Mouse (Mus musculus) forebrain, embryonic 16.5 days (tissue): ENCODE data around the gene Lrrc36. TPM values are rescaled to one million over a fixed set of nuclear protein-coding genes. Genes with fewer than 3 reads are reported as not detected.

Experiments used
- ATAC-seq: fragments of 200-750 bp; cut with Nextera tagmentation; 2 replicates; pipeline ENCODE4 v1.8.0; 2017; ENCODE audit warnings: mild to moderate bottlenecking, moderate library complexity
- H3K27ac ChIP-seq: fragments of 300-500 bp; sonication (generic); 2 replicates; pipeline ENCODE4 v1.5.1; 2014; ENCODE audit warnings: low read length, control low read depth
- H3K27me3 ChIP-seq: fragments of 300-500 bp; sonication (generic); replicated peaks from 2 replicates; pipeline ENCODE4 v1.6.1; 2014; ENCODE audit warnings: low read length; ENCODE audit not compliant: control insufficient read depth, insufficient read depth
- H3K36me3 ChIP-seq: fragments of 300-500 bp; sonication (generic); 2 replicates; pipeline ENCODE4 v1.6.1; 2014; ENCODE audit not compliant: control insufficient read depth, insufficient read depth
- H3K4me1 ChIP-seq: fragments of 300-500 bp; sonication (generic); replicated peaks from 2 replicates; pipeline ENCODE4 v1.6.1; 2014; ENCODE audit warnings: low read length; ENCODE audit not compliant: control insufficient read depth, insufficient read depth
- H3K4me2 ChIP-seq: fragments of 300-500 bp; sonication (generic); 2 replicates; pipeline ENCODE4 v1.6.1; 2014; ENCODE audit warnings: mild to moderate bottlenecking, low read length, control low read depth
- H3K4me3 ChIP-seq: fragments of 300-500 bp; sonication (generic); replicated peaks from 2 replicates; pipeline ENCODE4 v1.5.1; 2014; ENCODE audit warnings: mild to moderate bottlenecking, low read length, control low read depth
- H3K9ac ChIP-seq: fragments of 300-500 bp; sonication (generic); replicated peaks from 2 replicates; pipeline ENCODE4 v1.6.1; 2014; ENCODE audit warnings: low read depth, low read length, control low read depth
- H3K9me3 ChIP-seq: fragments of 300-500 bp; sonication (generic); 2 replicates; pipeline ENCODE4 v1.6.1; 2016; ENCODE audit warnings: low read length; ENCODE audit not compliant: control insufficient read depth
- WGBS: fragments of 180-500 bp; shearing (Covaris S2); extraction: QIAGEN DNeasy Blood & Tissue Kit; methylation state at CpG from one replicate; pipeline ENCODE4 v1.1.7; 2014; 5-methylcytosine and 5-hydroxymethylcytosine counted together
- polyA plus RNA-seq: library from polyadenylated mRNA; unstranded; fragments of >200 nt; fragmentation: Nextera tagmentation; extraction: Ambion mirVana; gene quantifications from 2 replicates; pipeline ENCODE4 v1.2.1, GENCODE M21; 2015

The Lrrc36 gene
- polyA plus RNA-seq = 0.37 and 0.80 TPM in 2 replicates

DNA sequence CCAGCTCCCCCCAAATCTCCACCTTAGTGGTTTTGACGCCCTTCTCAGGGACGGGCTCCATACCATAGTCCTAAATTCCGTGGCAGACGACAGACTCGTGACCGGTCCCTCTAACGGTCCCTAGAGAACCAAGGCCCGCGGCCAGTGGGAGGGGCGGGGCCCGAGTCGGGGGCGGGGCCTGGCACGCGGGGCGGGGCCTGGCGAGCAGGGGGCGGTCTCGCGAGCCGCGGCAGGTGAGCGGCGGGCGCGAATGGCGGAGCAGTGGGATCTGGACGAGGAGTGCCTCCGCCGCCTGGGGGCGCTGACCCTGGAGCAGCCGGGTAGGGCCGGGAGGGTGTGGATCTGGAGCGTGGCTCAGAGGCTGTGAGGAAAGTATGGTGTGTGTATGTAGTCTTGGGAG lies at the start of gene Lrrc36, which contains the start of gene Kctd19:
Gene Lrrc36, plus strand, starts transcription at position 181 of the 400 bp plus-strand sequence.
Gene Kctd19, minus strand, starts transcription at position 112 of the 400 bp plus-strand sequence.
- H3K27me3 ChIP-seq = peaks cover 15% of the 10 kb centered on the region
- peaks cover 6% of the 10 kb centered on the region for H3K4me1 ChIP-seq
- 1% methylated on average over 34 of the region's 34 CpGs for WGBS
- peak within 1 kb of the TSS; percentile 52 for H3K4me2 ChIP-seq
- H3K27ac ChIP-seq = no peak within 1 kb of the TSS
- ATAC-seq = no peak
- no peak within 1 kb of the TSS; the same call in 1 of the 2 replicates for H3K9ac ChIP-seq
- no peaks in the 10 kb centered on the region for H3K36me3 ChIP-seq
- peak within 1 kb of the TSS; percentile 33 for H3K4me3 ChIP-seq
- no peaks in the 10 kb centered on the region for H3K9me3 ChIP-seq

DNA sequence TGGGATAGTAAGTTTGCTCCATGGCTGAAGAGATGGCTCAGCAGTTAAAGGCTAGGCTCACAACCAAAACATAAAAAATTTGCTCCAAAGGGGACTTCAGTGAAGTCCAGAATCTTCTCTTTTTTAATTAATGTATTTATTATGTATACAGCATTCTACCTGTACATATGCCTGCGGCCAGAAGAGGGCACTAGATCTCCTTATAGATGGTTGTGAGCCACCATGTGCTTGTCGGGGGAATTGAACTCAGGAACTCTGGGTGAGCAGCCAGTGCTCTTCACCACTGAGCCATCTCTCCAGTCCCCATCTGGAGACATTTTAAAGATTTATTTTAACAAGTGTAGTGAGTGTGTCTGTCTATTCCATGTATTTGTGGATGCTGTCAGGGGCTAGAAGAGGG lies 46.3 kb upstream of the Lrrc36 start:
- H3K4me2 ChIP-seq = no peak overlapping the region
- H3K9me3 ChIP-seq = no peaks in the 10 kb centered on the region
- no peaks in the 10 kb centered on the region for H3K27me3 ChIP-seq
- no peak for ATAC-seq
- H3K9ac ChIP-seq = no peak overlapping the region
- H3K27ac ChIP-seq = no peak overlapping the region
- no peak overlapping the region for H3K4me3 ChIP-seq
- 79% methylated on average over 2 of the region's 2 CpGs for WGBS
- peaks cover 3% of the 10 kb centered on the region; the same call in 1 of the 2 replicates for H3K36me3 ChIP-seq
- no peaks in the 10 kb centered on the region for H3K4me1 ChIP-seq

DNA sequence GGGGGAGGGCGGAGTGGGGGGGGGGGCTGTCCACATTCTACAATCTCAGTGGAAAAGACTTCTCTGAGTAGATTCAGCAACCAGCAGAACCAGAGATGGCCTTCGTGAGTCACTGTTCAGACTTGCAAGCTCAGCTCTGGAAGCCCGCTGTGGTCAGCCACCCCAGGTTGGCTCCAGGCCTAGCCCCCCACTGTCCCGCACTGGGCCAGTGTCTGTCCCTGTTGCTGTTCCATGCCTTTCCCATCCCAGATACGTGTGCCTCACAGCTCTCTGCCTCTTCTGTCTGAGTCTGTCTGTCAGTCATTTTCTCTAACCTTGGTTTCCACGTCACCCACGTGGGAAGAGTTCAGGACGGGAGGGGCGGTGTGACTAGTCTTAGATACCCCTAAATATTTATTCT lies 40.9 kb upstream of the Lrrc36 start:
- H3K27me3 ChIP-seq = no peaks in the 10 kb centered on the region

DNA sequence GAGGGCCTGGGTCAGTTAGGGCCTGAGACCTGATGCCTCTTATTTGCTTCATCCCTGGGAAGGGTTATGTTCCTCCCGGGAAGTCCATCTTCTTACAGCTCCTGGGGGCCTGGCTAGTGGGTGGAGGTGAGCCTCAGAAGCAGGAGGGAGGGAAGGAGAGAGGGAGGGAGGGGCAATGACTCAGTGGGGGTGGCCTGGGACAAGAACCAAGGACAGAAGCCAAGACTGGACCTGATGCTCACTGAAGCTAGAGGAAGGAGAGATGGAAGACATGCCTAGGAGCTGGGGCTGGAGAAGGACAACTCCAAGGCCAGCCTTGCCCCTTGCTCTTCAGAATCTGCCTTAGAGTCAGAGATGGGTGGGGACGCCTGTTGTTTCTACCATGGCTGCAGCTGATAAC lies 40.3 kb upstream of the Lrrc36 start, which contains the start of gene Plekhg4:
Gene Plekhg4, plus strand, starts transcription at position 243 of the 400 bp plus-strand sequence.
- Histone ChIP-seq H3K27ac (no peak within 1 kb of the TSS), H3K4me1 (no peaks in the 10 kb centered on the region; the same call in 1 of the 2 replicates), H3K27me3 (no peaks in the 10 kb centered on the region), H3K9me3 (no peaks in the 10 kb centered on the region), H3K4me3 (no peak within 1 kb of the TSS), H3K36me3 (no peaks in the 10 kb centered on the region), H3K9ac (no peak within 1 kb of the TSS), H3K4me2 (no peak within 1 kb of the TSS)
- 73% methylated on average over 2 of the region's 2 CpGs for WGBS
- ATAC-seq = no peak

More for the DNA sequence above, 40.9 kb upstream of the Lrrc36 start:
- H3K9ac ChIP-seq = no peak overlapping the region
- H3K36me3 ChIP-seq = no peaks in the 10 kb centered on the region
- no peaks in the 10 kb centered on the region; the same call in 1 of the 2 replicates for H3K4me1 ChIP-seq
- ATAC-seq = no peak
- H3K4me3 ChIP-seq = no peak overlapping the region
- 77% methylated on average over 9 of the region's 9 CpGs for WGBS
- no peak overlapping the region for H3K4me2 ChIP-seq
- H3K27ac ChIP-seq = no peak overlapping the region
- H3K9me3 ChIP-seq = no peaks in the 10 kb centered on the region

DNA sequence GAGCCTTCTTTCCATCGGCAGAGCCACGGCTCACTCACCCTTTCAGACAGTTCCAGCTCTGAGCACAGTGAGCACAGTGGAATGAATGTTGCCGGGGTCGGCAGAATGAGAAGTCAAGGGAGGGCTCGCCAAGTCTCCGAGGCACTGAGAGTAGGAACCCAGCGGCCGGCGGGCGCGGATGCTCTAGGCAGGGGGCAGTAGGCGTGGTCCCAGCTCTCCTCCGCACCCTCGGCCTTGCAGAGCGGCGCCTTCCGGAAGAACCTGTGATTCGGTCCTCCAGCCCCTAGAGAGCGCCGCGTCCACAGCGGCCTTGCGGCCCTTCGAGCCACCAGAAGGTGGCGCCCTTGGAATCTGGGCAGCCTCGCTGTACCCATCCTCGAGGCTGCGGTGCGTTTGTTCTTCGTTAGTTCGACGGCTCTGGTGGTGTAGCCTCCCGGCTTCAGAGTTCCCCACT lies 38.8 kb upstream of the Lrrc36 start:
- Histone ChIP-seq H3K27me3 (no peaks in the 10 kb centered on the region), H3K4me1 (peaks cover 5% of the 10 kb centered on the region; the same call in 1 of the 2 replicates), H3K9ac (no peak overlapping the region; the same call in 1 of the 2 replicates), H3K9me3 (no peaks in the 10 kb centered on the region), H3K4me3 (no peak overlapping the region), H3K4me2 (peak overlapping the region; percentile 37), H3K27ac (no peak overlapping the region), H3K36me3 (no peaks in the 10 kb centered on the region)
- 29% methylated on average over 32 of the region's 33 CpGs for WGBS
- no peak for ATAC-seq

DNA sequence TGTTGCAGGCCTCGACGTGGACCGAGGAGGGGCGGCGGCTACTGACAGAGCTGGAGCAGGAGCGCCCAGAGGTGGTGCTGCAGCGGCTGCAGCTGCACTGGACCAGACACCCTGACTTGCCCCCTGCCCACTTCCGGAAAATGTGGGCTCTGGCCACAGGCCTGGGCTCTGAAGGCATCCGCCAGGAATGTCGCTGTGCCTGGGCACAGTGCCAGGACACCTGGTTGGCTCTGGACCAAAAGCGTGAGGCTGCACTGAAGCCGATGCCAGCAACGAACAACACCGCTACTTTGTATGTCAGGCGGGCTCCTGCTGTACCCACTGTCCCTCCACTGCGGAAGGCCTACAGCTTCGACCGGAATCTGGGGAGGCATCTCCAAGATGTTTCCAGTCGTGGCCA lies 34.7 kb upstream of the Lrrc36 start:
- H3K9ac ChIP-seq = no peak overlapping the region
- H3K9me3 ChIP-seq = no peaks in the 10 kb centered on the region
- H3K36me3 ChIP-seq = no peaks in the 10 kb centered on the region
- peaks cover 5% of the 10 kb centered on the region; the same call in 1 of the 2 replicates for H3K4me1 ChIP-seq
- no peak overlapping the region for H3K27ac ChIP-seq
- H3K4me2 ChIP-seq = no peak overlapping the region
- ATAC-seq = no peak
- no peaks in the 10 kb centered on the region for H3K27me3 ChIP-seq
- no peak overlapping the region for H3K4me3 ChIP-seq
- 51% methylated on average over 19 of the region's 19 CpGs for WGBS

DNA sequence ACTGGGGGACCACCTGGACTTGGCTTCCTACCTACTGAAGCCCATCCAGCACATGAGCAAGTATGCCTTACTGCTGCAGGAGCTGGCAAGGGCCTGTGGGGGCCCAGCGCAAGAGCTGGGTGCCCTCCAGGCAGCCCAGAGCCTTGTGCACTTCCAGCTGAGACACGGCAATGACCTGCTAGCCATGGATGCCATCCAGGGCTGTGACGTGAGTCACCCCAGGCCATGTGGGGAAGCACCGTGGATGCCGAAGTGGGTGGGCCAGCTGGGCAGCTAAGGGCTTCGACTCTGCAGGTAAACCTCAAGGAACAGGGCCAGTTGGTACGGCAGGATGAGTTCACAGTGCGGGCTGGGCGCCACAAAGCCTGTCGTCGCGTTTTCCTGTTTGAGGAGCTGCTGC lies 33.1 kb upstream of the Lrrc36 start:
- 0 out of 2 replicates have a peak, but pooled peaks cover 5% of the 10 kb centered on the region for H3K4me1 ChIP-seq
- H3K4me2 ChIP-seq = no peak overlapping the region

DNA sequence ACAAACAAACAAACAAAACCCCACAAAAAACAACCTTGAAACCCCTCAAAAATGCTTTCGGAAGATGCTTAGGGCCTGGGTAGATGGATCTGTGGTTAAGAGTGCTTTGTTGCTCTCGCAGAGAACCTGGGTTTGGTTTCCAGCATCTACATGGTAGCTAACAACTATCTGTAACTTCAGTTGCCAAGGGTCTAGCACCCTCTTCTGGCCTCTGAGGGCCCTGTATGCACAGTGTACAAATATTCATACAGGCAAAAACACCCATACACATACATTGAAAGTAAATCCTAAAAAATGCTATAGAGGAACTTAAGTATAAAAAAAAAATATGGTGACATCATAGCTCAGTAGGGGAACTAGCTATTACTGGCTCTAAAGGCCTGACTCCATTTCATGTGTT lies 29.3 kb upstream of the Lrrc36 start:
- H3K4me3 ChIP-seq = no peak overlapping the region
- no peaks in the 10 kb centered on the region for H3K4me1 ChIP-seq
- H3K27ac ChIP-seq = no peak overlapping the region
- no peak overlapping the region for H3K4me2 ChIP-seq
- no peaks in the 10 kb centered on the region for H3K9me3 ChIP-seq
- H3K36me3 ChIP-seq = no peaks in the 10 kb centered on the region
- WGBS = 94% methylated on average over 2 of the region's 2 CpGs
- H3K27me3 ChIP-seq = no peaks in the 10 kb centered on the region
- no peak for ATAC-seq
- no peak overlapping the region for H3K9ac ChIP-seq

More for the DNA sequence above, 33.1 kb upstream of the Lrrc36 start:
- Histone ChIP-seq H3K4me3 (no peak overlapping the region), H3K36me3 (no peaks in the 10 kb centered on the region), H3K27me3 (no peaks in the 10 kb centered on the region), H3K9me3 (no peaks in the 10 kb centered on the region), H3K27ac (no peak overlapping the region), H3K9ac (no peak overlapping the region)
- no peak for ATAC-seq
- 90% methylated on average over 12 of the region's 12 CpGs for WGBS

DNA sequence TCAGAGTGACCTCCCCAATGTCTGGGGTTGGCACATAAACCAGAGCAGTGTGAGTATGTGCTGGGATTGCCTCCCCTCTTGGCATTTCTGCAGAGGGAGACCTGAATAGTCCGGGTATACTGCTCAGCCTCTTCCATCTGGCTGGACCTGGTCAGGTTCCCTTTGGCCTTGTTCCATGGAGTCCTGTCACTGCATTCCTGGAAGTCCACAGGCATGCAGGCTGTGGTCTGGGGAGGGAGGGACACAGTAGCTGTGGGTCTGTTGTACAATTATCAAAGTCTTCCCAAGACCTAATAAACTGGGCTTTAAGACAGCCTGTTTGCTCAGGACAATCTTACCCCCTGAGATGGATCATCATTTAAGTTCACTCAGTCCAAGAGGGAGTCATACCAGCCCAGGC lies 26.2 kb upstream of the Lrrc36 start:
- Histone ChIP-seq H3K4me3 (no peak overlapping the region), H3K4me1 (no peaks in the 10 kb centered on the region), H3K4me2 (no peak overlapping the region), H3K27ac (no peak overlapping the region), H3K9me3 (no peaks in the 10 kb centered on the region), H3K27me3 (no peaks in the 10 kb centered on the region), H3K36me3 (no peaks in the 10 kb centered on the region), H3K9ac (no peak overlapping the region)
- no peak for ATAC-seq
- 76% methylated on average over 1 of the region's 1 CpGs for WGBS

DNA sequence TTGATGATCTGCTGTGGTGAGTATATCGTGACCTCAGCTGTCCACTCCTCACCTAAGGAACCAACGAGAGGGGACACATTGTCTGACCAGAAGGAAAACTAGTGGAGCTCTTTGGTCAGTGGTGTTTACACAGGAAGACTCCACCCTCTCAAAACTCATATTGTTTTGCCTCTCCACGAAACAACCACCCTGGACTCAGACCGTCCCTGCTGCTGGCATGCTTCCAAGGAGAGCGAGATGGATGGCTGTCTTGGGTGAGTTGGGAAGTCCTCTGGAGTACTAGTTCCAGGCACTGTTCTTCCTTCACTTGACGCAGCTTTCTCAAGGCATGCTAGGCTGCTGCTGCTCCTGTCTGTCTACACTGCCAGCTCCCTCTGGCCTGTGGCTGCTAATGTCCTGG lies 24.3 kb upstream of the Lrrc36 start:
- ATAC-seq = no peak

More for the DNA sequence above, 24.3 kb upstream of the Lrrc36 start:
- Histone ChIP-seq H3K4me1 (no peaks in the 10 kb centered on the region), H3K9me3 (no peaks in the 10 kb centered on the region), H3K4me3 (no peak overlapping the region), H3K36me3 (no peaks in the 10 kb centered on the region), H3K27ac (no peak overlapping the region), H3K27me3 (no peaks in the 10 kb centered on the region), H3K4me2 (no peak overlapping the region), H3K9ac (no peak overlapping the region)
- 80% methylated on average over 6 of the region's 6 CpGs for WGBS
